Mouse (Mus musculus) layer of hippocampus, adult 9-11 months (tissue): Measurements from ENCODE around the gene Xrcc1.

Experiments
- DNase-seq: peaks from one replicate; pipeline ENCODE4 v3.0.0; 2022

The Xrcc1 gene

DNA sequence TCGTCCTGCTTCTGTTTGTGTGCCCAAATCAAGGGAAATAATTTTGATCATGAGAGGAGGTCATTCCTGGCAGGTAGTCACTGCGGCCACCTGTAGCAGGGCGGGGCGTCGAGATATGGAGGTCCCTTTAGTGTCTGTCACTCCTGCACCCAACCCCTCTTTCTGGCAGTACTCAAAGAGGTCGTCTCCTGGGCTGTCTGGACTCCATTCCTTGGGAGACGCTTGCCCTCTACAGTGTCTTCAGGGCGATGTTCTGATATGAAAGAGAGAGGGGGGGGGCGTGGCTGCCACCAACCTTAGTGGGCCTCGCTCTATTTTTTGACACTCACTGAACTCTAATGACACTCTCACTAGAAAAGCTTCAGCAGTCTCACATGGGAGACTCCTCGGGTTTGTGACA is 16.5 kb upstream of the Xrcc1 start:
- no peak for DNase-seq

DNA sequence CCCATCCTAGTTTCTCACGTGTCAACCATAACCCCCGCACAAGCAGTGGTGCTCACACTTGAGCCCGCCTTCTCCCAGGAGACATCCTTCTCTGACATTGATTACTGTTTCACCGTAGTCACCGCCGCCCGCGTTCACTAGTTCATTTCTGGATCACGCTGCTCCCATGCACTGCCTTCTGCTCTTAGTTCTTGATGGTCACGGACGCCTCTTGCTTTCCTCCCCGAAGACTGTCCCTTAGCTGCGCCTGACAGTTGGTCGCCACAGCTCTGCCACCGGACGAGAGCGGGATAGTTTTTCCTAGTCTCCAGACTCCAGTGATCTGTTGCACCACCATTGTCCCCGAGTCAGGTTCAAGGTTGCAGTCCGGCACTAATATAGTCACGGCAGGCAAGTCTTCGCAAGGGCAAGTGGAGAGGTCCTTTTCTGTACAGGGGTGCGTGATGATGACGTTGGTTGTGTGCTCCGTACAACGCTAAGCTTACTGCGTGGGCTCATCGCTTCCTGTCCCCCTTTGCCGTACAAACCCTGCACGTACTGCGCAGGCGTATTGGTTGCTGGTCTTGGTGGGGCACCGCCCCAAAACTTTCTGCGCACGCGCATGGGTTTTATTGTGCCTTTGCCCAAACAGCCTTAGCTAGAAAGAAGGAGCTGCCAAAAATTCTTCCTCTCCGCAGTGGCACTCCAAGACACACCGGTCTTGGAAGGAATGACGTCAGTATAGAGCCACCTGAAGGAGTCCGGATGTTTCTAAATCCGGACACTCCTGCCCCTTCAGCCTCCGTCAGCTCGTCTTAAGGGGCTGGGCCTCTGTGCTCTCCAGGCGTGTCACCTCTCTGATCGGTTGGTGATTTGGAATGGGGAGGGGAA is 15.8 kb upstream of the Xrcc1 start, which contains the start of gene Irgq:
Gene Irgq (plus strand): TSS at position 628 of the 870 bp plus-strand sequence.
- DNase-seq, result peak; percentile 99

DNA sequence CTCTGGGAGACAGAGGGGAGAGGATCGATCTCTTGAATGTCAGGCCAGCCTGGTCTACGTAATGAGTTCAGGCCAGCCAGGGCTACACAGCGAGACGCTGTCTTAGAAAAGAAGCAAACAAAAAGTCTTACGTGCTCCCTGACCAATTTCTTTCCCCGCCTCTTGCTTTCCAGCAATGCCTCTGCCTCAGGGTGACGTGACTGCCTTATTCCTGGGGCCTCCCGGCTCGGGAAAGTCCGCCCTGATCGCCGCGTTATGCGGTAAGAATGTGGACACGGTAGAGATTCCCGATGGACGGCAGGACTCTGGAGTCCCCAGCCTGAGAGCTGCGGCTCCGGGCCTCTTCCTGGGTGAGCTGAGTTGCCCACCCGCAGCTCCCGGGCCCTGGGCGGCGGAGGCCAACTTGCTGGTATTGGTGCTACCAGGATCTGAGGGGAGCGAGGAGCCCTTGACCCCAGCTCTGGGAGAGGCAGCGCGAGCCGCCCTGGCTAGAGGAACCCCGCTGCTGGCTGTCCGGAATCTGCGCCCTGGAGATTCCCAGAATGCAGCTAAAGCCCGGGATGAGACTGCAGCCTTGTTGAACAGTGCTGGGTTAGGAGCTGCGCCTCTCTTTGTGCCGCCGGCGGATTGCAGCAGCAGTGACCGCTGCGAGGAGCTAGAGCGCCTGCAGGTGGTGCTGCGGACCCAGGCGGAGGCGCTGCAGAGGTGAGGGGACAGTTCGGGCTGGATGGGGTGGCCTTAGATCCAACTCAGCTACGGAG is 14.7 kb upstream of the Xrcc1 start:
- DNase-seq, result peak; percentile 69

DNA sequence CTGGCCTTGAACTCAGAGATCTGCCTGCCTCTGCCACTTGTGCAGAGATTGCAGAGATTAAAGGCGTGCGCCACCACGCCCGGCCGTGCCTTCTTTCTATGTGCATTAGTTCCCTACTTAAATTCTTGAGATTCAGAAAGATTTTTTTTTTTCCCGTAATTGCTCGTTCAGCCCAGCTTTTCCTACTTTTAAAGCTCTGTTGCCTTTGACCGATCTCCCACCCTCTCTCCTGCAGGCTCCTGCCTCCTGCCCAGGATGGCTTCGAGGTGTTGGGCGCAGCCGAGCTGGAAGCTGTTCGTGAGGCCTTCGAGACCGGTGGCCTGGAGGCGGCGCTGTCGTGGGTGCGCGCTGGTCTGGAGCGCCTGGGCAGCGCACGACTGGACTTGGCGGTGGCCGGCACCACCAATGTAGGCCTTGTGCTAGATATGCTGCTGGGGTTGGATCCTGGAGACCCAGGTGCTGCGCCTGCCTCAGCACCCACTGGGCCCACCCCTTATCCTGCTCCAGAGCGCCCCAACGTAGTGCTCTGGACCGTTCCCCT is 13.0 kb upstream of the Xrcc1 start:
- no peak for DNase-seq

DNA sequence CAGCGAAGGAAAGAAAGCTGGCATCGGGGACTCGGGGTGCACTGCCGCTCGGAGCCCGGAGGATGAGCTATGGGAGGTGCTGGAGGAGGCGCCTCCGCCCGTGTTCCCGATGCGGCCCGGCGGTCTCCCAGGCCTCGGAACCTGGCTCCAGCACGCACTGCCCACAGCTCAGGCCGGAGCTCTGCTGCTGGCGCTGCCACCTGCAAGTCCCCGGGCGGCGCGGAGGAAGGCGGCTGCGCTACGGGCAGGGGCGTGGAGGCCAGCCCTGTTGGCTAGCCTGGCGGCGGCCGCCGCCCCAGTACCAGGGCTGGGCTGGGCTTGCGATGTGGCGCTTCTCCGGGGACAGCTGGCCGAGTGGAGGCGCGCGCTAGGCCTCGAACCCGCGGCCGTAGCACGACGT is 12.3 kb upstream of the Xrcc1 start:
- no peak for DNase-seq

DNA sequence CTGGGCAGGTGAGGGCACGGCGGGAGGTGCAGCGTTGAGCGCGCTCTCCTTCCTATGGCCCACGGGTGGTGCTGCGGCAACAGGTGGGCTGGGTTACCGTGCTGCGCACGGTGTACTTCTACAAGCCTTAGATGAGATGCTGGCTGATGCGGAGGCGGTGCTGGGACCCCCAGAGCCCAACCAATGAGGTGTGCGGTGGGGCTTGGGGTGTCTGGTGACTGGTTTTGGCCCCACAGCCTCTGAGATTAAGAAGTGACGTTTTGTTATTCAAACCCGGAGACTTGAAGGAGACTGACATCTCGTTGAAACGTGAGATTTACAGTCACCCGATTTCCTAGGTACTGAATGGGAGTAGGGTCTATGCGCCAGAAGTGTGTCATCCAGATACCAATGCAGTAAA is 11.8 kb upstream of the Xrcc1 start:
- no peak for DNase-seq

DNA sequence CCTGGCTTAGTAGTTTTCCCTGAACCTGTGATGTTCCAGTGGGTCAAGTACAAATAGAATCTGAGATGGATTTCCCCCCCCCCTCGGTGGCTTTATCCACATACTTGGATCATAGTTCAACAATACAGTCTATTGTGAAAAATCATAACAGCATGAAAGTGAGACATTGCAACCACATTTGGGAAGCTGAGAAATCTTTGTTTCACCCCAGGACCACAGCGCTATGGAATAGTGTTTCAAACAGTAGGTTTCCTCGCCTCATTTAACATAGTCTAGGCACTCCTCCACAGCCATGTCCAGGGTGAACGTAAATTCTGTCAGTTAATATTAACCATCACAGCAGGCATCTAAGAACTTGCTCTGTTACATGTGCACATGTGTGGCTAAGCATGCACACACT is 9.0 kb upstream of the Xrcc1 start:
- DNase-seq, result no peak

DNA sequence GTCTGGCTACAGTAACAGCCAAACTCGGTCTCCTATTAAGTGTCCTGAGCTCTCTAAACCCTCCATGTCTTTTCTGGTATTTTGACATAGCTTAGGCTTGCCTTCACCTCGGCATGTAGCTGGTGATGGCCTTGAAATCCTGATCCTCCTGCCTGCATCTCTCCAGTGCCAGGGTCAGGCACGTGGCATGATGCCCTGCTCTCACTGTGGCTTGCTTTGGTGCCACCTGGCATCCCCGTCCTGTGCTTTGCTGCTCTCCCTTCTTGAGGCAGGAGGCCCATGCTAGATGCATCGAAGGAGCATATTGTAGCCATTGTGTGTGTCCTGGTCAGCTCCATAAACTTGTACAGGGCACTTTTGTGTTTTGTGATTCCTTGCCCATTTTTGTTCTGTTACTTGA is 8.5 kb upstream of the Xrcc1 start:
- no peak for DNase-seq

DNA sequence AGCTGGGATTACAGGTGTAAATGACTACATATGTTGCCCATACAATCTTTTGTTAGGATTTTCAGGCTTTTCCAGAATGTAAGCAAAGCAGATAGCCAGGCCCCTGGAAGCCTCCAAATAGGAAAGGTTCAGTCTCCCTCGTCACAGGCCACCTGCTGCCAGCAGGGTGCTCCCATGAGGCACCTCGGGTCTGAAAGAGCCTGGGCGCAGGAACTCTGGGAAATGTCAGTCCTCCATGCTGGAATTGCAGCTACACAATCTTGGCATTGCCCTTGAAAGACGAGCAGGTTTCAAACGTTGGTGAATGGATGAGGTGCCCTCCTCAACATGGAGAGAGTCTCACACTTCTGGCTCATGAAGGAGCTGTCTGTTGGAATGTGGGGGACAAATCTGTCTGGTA is 7.9 kb upstream of the Xrcc1 start:
- peak; percentile 44 for DNase-seq

DNA sequence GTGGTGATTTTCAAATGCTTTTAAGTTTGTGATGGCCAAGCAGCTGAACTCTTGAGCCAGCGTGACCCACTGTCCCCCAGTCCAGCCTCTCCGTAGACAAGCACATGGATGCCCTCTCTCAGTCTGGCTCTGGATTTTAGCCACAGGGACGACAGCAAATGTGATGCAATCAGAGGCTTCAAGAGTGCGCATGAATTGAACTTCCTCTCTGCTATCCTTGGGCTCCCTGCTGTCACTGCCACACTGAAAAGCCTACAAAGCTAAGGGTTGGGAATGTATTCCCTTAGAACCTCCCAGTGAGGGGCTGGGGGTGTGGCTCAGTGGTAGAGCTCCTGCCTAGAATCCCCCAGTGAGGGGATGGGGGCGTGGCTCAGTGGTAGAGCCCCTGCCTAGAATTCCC is 7.4 kb upstream of the Xrcc1 start:
- no peak for DNase-seq

DNA sequence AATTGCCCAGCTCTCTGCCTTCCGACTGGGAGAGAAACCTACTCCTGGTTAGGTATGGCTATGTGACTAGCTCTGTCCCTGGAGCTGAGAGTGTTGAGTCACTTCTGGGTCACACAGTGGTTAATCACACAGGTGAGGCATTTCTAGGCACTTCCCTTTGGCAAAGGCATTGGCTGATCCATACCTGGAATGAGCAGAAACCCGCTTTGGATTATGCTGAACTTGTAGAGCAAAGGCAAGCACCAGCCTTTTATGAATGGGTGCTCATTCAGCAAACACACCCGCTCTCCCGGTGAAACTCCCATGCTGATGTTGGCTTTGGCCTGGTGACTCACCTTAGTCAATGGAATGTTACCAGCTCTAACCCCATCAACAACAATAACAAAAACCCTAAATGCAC is 6.4 kb upstream of the Xrcc1 start:
- DNase-seq, result no peak

DNA sequence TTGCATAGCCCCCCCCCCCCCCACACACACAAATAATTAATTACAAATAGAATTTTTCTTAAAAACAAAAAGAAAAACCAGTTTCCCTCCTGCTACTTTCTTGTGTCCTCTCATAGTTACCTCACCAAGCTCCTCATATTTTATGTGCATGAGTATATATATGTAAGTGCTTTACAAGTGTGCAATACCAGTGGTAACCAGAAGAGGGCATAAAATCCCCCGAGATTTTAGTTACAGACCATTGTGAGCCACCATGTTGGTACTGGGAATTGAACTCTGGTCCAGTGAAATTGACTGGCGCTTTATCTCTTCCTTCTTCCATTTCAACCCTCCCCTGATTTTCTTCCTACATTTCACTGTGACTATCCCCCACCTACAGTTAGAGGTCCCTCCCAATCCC is 1.6 kb upstream of the Xrcc1 start:
- no peak for DNase-seq

DNA sequence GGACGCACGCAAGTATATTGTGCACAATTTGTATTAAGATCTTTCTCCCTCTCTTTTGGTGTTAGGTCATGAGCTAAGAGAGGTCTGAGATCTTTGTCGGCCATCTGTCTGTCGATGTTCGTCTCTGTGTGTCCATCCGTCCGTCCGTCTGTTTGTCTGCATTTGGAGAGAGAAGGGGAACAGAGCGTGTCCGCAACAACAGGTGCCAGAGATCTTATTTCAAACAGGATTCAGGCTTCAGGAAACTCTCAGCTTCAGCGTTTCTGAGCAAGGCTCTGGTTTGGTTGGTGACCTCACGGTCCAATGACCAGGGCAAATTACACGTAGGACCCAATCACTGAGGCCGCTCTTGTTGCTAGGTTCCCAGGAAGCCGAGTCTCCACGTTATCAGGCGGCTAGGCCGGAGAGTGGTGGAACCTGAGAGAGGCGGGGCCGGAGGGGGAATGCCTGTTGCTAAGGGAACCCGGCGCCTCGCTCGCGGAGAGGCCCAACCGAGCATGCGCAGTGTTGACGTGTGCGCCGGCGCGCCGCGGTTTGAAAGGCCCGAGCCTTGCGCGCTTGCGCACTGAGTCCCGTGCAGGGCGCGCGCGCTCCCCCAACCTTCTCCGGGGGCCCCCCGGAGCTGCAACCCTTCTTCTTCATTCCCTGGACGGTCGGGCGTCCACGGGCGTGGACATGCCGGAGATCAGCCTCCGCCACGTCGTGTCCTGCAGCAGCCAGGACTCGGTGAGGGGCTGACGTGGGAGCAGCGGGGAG is 723 bp downstream of the Xrcc1 start:
- DNase-seq, result peak; percentile 100

DNA sequence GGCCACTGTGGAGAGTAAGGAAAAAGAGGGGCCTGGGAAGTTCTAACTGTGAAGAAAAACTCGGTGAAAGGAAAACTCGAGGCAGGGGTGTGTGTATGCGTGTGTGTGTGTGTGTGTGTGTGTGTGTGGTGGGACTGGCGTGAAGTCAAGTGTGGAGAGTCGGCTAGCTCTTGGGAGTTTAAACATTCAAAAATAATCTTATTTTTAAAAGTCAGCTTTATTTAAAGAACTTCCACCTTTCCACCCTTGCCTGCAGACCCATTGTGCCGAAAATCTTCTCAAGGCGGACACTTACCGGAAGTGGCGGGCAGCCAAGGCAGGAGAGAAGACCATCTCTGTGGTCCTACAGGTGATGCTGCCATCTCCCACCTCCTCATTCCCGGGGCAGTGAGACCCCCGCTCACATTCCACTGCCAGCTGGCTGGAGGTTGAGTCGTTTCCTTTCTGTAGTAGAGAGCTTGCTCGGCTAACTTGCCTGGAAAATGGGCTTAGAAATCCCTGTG is 1.5 kb downstream of the Xrcc1 start:
- DNase-seq, result no peak

DNA sequence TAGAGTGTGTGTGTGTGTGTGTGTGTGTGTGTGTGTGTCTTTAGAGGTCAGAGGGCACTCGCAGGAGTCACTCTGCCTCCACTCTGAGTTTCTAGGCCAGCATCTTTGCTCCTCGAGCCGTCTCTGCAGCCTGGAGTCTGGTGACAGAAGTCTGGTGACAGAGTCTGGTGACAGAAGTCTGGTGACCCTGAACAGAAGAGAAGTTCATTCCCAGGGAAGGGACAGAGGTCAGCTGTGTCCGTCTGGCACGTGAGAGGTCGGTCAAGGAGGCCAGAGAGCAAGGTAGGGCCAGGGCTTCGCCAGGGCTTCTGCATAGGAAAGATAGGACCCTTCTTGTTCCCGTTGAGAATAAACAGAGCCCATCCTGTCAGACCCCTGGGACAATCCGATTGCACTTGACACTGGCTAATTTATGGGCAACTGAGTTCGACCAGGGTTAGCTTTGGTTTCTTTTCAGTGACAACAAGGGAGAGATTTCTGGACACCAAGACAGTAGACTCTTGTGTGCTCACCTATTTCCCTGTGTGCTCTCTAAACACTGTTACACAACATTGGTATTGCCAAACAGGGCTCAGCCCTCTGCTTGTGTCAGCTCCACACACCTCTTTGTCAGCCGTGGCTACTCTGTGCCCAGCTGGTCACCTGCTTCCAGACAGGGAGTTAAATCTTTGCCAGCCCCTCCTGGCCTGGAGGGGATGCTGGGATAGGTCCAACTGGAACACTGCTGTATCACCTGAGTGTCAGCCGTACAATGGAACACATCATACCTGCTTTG is 6.1 kb downstream of the Xrcc1 start:
- no peak for DNase-seq

DNA sequence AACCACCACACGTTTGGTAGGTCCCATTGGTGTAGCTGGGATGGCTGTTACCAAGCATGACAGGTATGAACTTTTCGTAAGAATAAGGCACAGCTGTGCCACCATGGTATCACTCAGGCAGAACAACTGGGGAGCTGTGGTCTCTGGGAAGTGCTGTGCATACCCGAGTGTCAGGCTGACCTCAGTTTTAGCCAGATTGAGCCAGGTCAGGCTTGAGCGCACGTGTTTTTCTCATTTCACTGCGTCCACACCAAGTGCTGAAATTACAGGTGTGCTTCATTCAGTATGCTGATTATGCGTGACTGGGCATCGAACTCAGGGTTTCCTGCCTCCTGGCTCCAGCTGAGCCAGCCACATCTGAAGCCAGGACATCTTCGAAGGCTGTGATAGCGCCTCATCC is 9.7 kb downstream of the Xrcc1 start:
- DNase-seq, result no peak

DNA sequence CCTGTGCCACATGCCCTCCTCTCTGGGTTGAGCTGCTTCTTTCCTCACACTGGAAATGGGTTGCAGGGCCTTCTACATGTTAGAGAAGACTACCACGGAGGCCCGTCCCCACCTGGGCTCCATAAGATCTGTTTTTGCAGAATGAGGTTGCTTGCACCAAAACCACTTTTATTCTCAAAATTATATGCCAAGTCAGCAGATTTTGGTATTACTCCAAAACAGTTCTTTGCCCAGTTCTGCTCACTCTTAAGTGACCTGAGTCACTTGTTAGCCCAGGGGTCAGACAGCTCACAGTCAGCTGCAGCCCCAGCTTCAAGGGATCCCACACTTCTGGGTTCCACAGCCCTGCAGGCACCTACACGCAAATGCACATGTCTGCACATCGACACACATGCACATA is 15.4 kb downstream of the Xrcc1 start:
- DNase-seq, result no peak

DNA sequence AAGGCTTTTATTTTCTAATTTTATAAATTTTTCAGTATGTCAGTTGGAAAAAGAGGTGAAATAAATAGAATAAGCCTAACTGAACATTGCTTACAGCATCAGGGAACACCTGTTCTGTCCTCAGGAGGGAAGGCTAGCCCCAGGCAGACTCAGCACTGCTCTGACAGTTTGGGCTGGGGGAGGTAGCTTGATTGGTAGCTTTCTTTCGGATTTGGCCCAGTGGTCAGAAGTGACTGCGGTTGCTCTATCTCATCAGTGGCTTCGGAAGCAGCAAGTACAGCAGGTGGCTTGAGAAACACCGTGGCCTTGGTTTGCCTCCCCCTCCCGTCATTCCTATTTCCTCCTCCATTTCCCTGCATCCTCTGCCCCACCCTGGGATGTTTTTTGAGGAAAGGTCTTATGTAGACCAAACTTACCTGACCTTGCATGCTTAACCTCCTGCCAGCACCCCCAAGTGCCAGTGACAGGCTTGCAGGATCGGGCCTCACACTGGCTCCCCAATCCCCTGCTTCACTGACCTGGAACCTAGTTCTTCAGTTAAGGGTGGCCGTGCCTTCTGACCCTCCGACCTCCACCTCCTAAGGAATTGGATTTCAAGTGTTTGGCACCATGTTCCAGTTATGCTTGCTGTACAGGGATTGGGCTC is 17.2 kb downstream of the Xrcc1 start:
- DNase-seq, result no peak

DNA sequence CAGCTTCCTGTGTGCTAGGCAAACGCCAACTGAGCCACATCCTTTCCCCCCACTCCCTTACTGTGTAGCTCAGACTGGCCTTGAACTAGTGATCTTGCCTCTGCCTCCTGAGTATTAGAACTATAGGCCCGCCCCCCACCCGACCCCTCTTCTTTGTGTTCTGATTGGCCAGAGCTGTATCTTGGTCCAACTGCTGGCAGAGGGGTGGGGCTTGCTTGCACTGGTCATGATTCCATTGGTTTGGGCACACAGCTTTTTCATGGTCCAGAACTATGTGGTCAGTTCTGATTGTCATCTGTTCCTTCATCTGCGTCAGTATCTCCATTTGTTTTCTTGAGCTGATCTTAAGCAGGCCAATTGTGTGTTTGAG is 17.7 kb downstream of the Xrcc1 start:
- DNase-seq, result no peak

DNA sequence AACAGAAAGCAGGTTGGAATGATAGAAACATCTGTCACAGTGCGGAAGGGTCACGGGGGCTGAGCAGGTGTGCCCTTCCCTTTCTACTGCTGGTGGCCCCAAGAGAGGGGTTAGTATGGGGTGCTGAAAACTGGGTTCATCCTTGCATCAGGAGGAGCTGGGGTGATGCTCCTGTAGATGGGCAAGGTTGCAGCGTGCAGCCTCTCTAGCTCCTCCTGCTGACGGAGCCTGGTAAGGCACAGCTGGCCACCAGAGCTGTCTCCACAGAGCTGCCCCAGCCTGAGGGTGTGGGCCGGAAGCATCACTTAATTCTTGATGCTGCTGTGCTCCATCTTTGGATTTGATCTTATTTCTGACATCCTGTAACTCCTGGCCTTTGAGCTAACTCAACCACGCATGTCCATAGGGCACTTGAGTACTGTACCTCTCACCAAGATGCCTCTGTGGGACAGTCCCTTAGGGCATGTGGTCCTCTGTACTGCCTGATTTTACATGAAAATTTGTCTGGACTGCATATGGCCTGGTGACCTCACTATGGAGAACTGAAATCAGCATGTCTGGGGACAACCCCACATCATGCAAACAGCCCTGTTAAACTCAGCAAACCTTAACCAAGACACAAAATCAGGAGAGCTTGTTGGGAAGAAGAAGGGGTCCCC is 18.6 kb downstream of the Xrcc1 start:
- no peak for DNase-seq

DNA sequence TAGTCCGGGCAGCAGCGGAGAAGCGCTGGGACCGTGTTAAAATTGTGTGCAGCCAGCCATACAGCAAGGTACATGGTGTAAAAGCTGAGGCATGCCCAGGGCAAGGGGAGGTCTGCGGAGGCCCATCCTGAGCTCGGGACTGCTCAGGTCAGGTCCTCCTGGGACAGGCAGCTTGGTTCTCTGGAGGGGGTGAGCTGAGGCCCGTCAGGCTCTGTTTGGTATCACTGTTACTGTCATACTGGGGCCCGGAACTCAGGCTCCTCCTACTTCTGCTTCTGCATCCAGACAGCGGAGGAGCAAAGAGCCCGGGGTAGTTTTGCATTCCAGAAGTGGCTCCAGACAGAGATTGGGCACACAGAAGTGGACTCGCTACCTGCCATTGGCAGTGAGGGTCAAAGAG is 19.5 kb downstream of the Xrcc1 start:
- no peak for DNase-seq
